Mouse (Mus musculus) myocyte (in vitro differentiated cells): Measurements from ENCODE around the gene Slc25a42.

Experiments
- CEBPB ChIP-seq: IDR thresholded peaks from 2 replicates; pipeline ENCODE4 v1.6.1; 2011; ENCODE audit warnings: mild to moderate bottlenecking, moderate library complexity; ENCODE audit not compliant: poor library complexity, insufficient read depth, severe bottlenecking
- E2F4 ChIP-seq: IDR thresholded peaks from one replicate; pipeline ENCODE4 v1.6.1; 2011; ENCODE audit warnings: mild to moderate bottlenecking, control low read depth, moderate library complexity; ENCODE audit not compliant: insufficient read depth
- MAX ChIP-seq: IDR thresholded peaks from one replicate; pipeline ENCODE4 v1.6.1; 2011; ENCODE audit warnings: low read depth, mild to moderate bottlenecking, control low read depth
- MYOG ChIP-seq, 3 experiments: IDR thresholded peaks; one replicate each; pipeline ENCODE4 v1.6.1; 2011; ENCODE audit warnings: control low read depth in 2 of 3, low read depth in 2 of 3, mild to moderate bottlenecking in 2 of 3; ENCODE audit not compliant: insufficient read length in 2 of 3, control insufficient read depth in 1 of 3, insufficient read depth in 1 of 3
- POLR2A ChIP-seq: IDR thresholded peaks from one replicate; pipeline ENCODE4 v1.6.1; 2011; ENCODE audit warnings: low read depth, mild to moderate bottlenecking, control low read depth, moderate library complexity; ENCODE audit not compliant: insufficient read length
- POLR2AphosphoS2 ChIP-seq: IDR thresholded peaks from one replicate; pipeline ENCODE4 v1.6.1; 2011; ENCODE audit warnings: low read depth, control low read depth; ENCODE audit not compliant: insufficient read length
- REST ChIP-seq: IDR thresholded peaks from one replicate; pipeline ENCODE4 v1.6.1; 2011; ENCODE audit warnings: mild to moderate bottlenecking, control low read depth, moderate library complexity; ENCODE audit not compliant: insufficient read depth, insufficient read length
- TCF12 ChIP-seq: IDR thresholded peaks from one replicate; pipeline ENCODE4 v1.6.1; 2011; ENCODE audit warnings: mild to moderate bottlenecking, control low read depth; ENCODE audit not compliant: poor library complexity, insufficient read depth, severe bottlenecking
- TCF3 ChIP-seq: IDR thresholded peaks from one replicate; pipeline ENCODE4 v1.6.1; 2011; ENCODE audit warnings: low read depth, control low read depth; ENCODE audit not compliant: insufficient read length
- USF1 ChIP-seq: IDR thresholded peaks from one replicate; pipeline ENCODE4 v1.6.1; 2011; ENCODE audit warnings: low read depth, mild to moderate bottlenecking, control low read depth, moderate library complexity

GRCm38 (mm10) chr8:70170116-70170515 is 42.0 kb downstream of the Slc25a42 start:
- TF ChIP-seq POLR2A: no peak
- no peak for TF ChIP-seq USF1
- no peak for TF ChIP-seq E2F4
- TF ChIP-seq MAX: no peak
- TF ChIP-seq POLR2AphosphoS2: no peak
- TF ChIP-seq TCF12: no peak
- no peak for TF ChIP-seq TCF3
- no peak for TF ChIP-seq MYOG (IDR thresholded peaks at IDR 0.05; ENCODE audit: control insufficient read depth in 1 of 3, insufficient read depth in 1 of 3, insufficient read length in 2 of 3, low read depth in 2 of 3)
- no peak for TF ChIP-seq REST
- TF ChIP-seq CEBPB: no peak
